Mouse (Mus musculus) fat pad, adult 2 months (tissue): Measurements from ENCODE around the gene Cnnm3.
A peak's percentile ranks its signal among the peaks of the same experiment; 100 is the strongest.

Experiments used
- DNase-seq: peaks from one replicate; pipeline ENCODE4 v3.0.0-alpha.2; 2011; ENCODE audit warnings: low read depth, low spot score; ENCODE audit errors: extremely low read depth

Gene Cnnm3

GRCm38 (mm10) chr1:36574196-36574955 lies 62.7 kb downstream of the Cnnm3 start:
- peak; percentile 83 for DNase-seq

GRCm38 (mm10) chr1:36575347-36575746 lies 63.7 kb downstream of the Cnnm3 start:
- DNase-seq: no peak

- DNase-seq: no peak
These were observed 65.5 kb downstream of the Cnnm3 start for GRCm38 (mm10) chr1:36576991-36577675.
